Mouse (Mus musculus): ENCODE data around the gene Cbln3.

- TF ChIP-seq TAL1 (IDR thresholded peaks at IDR 0.05; ENCODE audit: low read length) (no peak), GATA1 (IDR thresholded peaks at IDR 0.05; ENCODE audit: low read length) (no peak)
Observed at GRCm38 (mm10) chr14:55838312-55838711, 45.9 kb downstream of the Cbln3 start.
